Mouse (Mus musculus) A20 (cell line): ENCODE results near the gene Ap1m1.

ENCODE experiments used
- DNase-seq: peaks from one replicate; pipeline ENCODE4 v3.0.0-alpha.2; 2011; ENCODE audit warnings: low read depth, low spot score

Ap1m1 gene

GRCm38 (mm10) chr8:72257902-72258238, 18.1 kb downstream of the Ap1m1 start:
- DNase-seq, result no peak

- no peak for DNase-seq
Observed at GRCm38 (mm10) chr8:72259862-72260261, 20.0 kb downstream of the Ap1m1 start.

GRCm38 (mm10) chr8:72260585-72260984, 20.8 kb downstream of the Ap1m1 start:
- DNase-seq, result peak; percentile 55

GRCm38 (mm10) chr8:72261019-72261418, 21.2 kb downstream of the Ap1m1 start:
- peak; percentile 84 for DNase-seq

- no peak for DNase-seq
Observed at GRCm38 (mm10) chr8:72261431-72261830, 21.6 kb downstream of the Ap1m1 start.

- no peak for DNase-seq
Observed at GRCm38 (mm10) chr8:72261872-72262271, 22.1 kb downstream of the Ap1m1 start.

GRCm38 (mm10) chr8:72262756-72263155, 22.9 kb downstream of the Ap1m1 start:
- DNase-seq, result no peak

- no peak for DNase-seq
Observed at GRCm38 (mm10) chr8:72263451-72263850, 23.6 kb downstream of the Ap1m1 start.

GRCm38 (mm10) chr8:72265342-72265741, 25.5 kb downstream of the Ap1m1 start:
- DNase-seq, result no peak

- DNase-seq, result no peak
Observed at GRCm38 (mm10) chr8:72266671-72267070, 26.9 kb downstream of the Ap1m1 start.

GRCm38 (mm10) chr8:72267106-72267505, 27.3 kb downstream of the Ap1m1 start:
- DNase-seq, result peak; percentile 73

GRCm38 (mm10) chr8:72268356-72268755, 28.5 kb downstream of the Ap1m1 start:
- DNase-seq, result peak; percentile 85

- DNase-seq, result peak; percentile 96
Observed at GRCm38 (mm10) chr8:72270606-72271005, 30.8 kb downstream of the Ap1m1 start.

GRCm38 (mm10) chr8:72271051-72271660, 31.3 kb downstream of the Ap1m1 start:
- no peak for DNase-seq

GRCm38 (mm10) chr8:72271691-72272090, 31.9 kb downstream of the Ap1m1 start:
- peak; percentile 65 for DNase-seq

- peak; percentile 88 for DNase-seq
Observed at GRCm38 (mm10) chr8:72272361-72272760, 32.5 kb downstream of the Ap1m1 start.

GRCm38 (mm10) chr8:72273111-72273770, 33.4 kb downstream of the Ap1m1 start:
- DNase-seq, result peak; percentile 86

- DNase-seq, result peak; percentile 95
Observed at GRCm38 (mm10) chr8:72273807-72274206, 34.0 kb downstream of the Ap1m1 start.

- no peak for DNase-seq
Observed at GRCm38 (mm10) chr8:72277244-72277643, 37.4 kb downstream of the Ap1m1 start.

- no peak for DNase-seq
Observed at GRCm38 (mm10) chr8:72279151-72279550, 39.3 kb downstream of the Ap1m1 start.

- no peak for DNase-seq
Observed at GRCm38 (mm10) chr8:72281634-72282033, 41.8 kb downstream of the Ap1m1 start.

- DNase-seq, result peak; percentile 72
Observed at GRCm38 (mm10) chr8:72285285-72285684, 45.5 kb downstream of the Ap1m1 start.

GRCm38 (mm10) chr8:72289051-72289450, 49.2 kb downstream of the Ap1m1 start:
- no peak for DNase-seq

GRCm38 (mm10) chr8:72291104-72291503, 51.3 kb downstream of the Ap1m1 start:
- DNase-seq, result no peak
